Mouse (Mus musculus) testis, adult 2 months (tissue): ENCODE data around the gene Gm10320.

Source experiments
- CTCF ChIP-seq: fragments of 200-500 bp; IDR thresholded peaks from 2 replicates; pipeline ENCODE4 v1.5.1; 2012; ENCODE audit warnings: low read depth, mild to moderate bottlenecking, inconsistent platforms, low read length, moderate library complexity; ENCODE audit not compliant: control insufficient read depth, insufficient read depth, insufficient replicate concordance
- POLR2A ChIP-seq: fragments of 200-500 bp; IDR thresholded peaks from 2 replicates; pipeline ENCODE4 v1.6.1; 2012; ENCODE audit warnings: low read depth, mild to moderate bottlenecking, inconsistent platforms, low read length, moderate library complexity; ENCODE audit not compliant: control insufficient read depth

DNA sequence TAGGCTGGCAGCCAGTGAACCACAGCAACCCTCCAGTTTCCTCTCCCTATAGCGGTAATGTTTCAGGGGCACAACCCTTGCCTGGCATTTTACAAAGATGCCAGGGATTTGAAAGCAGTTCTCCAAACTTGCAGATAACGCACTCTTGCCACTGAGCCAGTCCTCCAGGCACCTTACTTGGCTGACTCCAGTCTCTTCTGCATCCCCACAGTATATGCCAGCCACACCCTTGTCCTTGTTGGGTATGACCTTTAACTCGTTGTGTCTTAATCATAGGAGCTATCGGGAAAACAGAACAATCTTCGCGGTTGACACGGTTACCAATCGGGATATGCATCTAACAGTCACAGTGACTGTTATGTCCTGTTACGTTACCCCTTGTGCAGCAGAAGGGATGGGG lies 40.2 kb upstream of the Gm10320 start:
- TF ChIP-seq CTCF = no peak
- no peak for TF ChIP-seq POLR2A
